Mouse (Mus musculus): ENCODE results near the gene Gm21969. TPM values are rescaled to one million over a fixed set of nuclear protein-coding genes. Genes with fewer than 3 reads are reported as not detected.

Gm21969 gene
- not detected in 2 replicates for polyA plus RNA-seq (2016; fragmentation: Nextera tagmentation; extraction: Ambion mirVana)

GRCm38 (mm10) chr4:139602357-139603244, at the start of gene Gm21969:
Gm21969 (plus strand) TSS chr4:139603186.
- no peaks in the 10 kb centered on the region for H3K27me3 ChIP-seq (replicated peaks)
- no peak within 1 kb of the TSS for H3K4me2 ChIP-seq (replicated peaks)
- H3K4me1 ChIP-seq = peaks cover 43% of the 10 kb centered on the region
- no peak within 1 kb of the TSS for H3K9ac ChIP-seq
- H3K36me3 ChIP-seq = peaks cover 30% of the 10 kb centered on the region
- 0 out of 2 replicates have a peak within 1 kb of the TSS, but pooled peaks have one; percentile 26 for H3K27ac ChIP-seq
- WGBS = 52% methylated on average over 14 of the region's 14 CpGs
- ATAC-seq (ENCODE audit: low FRiP score, low read depth) = no peak
- no peaks in the 10 kb centered on the region for H3K9me3 ChIP-seq
- H3K4me3 ChIP-seq = no peak within 1 kb of the TSS

GRCm38 (mm10) chr4:139555235-139555634, 47.8 kb upstream of the Gm21969 start:
- H3K9ac ChIP-seq = no peak overlapping the region
- no peak overlapping the region for H3K4me3 ChIP-seq
- H3K36me3 ChIP-seq = no peaks in the 10 kb centered on the region
- no peaks in the 10 kb centered on the region for H3K9me3 ChIP-seq
- WGBS = 90% methylated on average over 11 of the region's 11 CpGs
- no peak overlapping the region for H3K4me2 ChIP-seq (replicated peaks)
- no peak for ATAC-seq (ENCODE audit: low FRiP score, low read depth)
- H3K27ac ChIP-seq = no peak overlapping the region
- no peaks in the 10 kb centered on the region for H3K27me3 ChIP-seq (replicated peaks)
- no peaks in the 10 kb centered on the region for H3K4me1 ChIP-seq

GRCm38 (mm10) chr4:139555951-139556350, 47.0 kb upstream of the Gm21969 start:
- no peak overlapping the region for H3K27ac ChIP-seq
- H3K9me3 ChIP-seq = no peaks in the 10 kb centered on the region
- no peak overlapping the region for H3K4me3 ChIP-seq
- H3K9ac ChIP-seq = no peak overlapping the region
- no peaks in the 10 kb centered on the region for H3K36me3 ChIP-seq
- WGBS = 81% methylated on average over 19 of the region's 19 CpGs
- H3K27me3 ChIP-seq (replicated peaks) = no peaks in the 10 kb centered on the region
- no peak overlapping the region for H3K4me2 ChIP-seq (replicated peaks)
- no peaks in the 10 kb centered on the region for H3K4me1 ChIP-seq
- no peak for ATAC-seq (ENCODE audit: low FRiP score, low read depth)

- ATAC-seq (ENCODE audit: low FRiP score, low read depth) = no peak
These were observed 34.6 kb upstream of the Gm21969 start for GRCm38 (mm10) chr4:139568361-139568760.

DNA sequence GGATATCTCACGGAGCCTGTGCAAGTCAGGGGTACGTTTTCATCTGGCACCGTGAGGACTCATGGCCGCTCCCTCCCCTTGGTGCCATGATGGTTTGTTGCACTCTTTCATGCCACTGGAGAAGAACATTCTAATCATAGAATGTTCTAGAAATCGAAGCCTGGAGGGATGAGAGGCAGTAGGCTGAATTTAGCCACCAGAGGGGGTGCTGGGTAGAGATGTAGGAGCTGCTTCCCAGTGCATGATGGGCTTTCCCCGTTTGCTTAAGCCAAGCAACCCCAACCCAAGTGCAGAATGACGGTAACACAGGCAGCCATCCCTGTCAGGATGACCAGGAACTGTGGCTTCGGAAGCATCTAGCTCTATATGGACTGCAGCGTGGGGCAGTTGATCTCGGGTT, 32.2 kb upstream of the Gm21969 start:
- ATAC-seq (ENCODE audit: low FRiP score, low read depth) = no peak
- no peaks in the 10 kb centered on the region for H3K9me3 ChIP-seq
- no peak overlapping the region for H3K4me2 ChIP-seq (replicated peaks)
- no peaks in the 10 kb centered on the region for H3K36me3 ChIP-seq
- no peak overlapping the region for H3K27ac ChIP-seq
- no peak overlapping the region for H3K9ac ChIP-seq
- no peak overlapping the region for H3K4me3 ChIP-seq
- WGBS = 83% methylated on average over 10 of the region's 10 CpGs
- peaks cover 9% of the 10 kb centered on the region for H3K4me1 ChIP-seq
- no peaks in the 10 kb centered on the region for H3K27me3 ChIP-seq (replicated peaks)

More at GRCm38 (mm10) chr4:139568361-139568760, 34.6 kb upstream of the Gm21969 start:
- Histone ChIP-seq H3K27ac (no peak overlapping the region), H3K9me3 (no peaks in the 10 kb centered on the region), H3K27me3 (replicated peaks) (no peaks in the 10 kb centered on the region), H3K4me2 (replicated peaks) (no peak overlapping the region), H3K36me3 (no peaks in the 10 kb centered on the region), H3K9ac (no peak overlapping the region), H3K4me3 (no peak overlapping the region), H3K4me1 (no peaks in the 10 kb centered on the region)
- 86% methylated on average over 15 of the region's 15 CpGs for WGBS

GRCm38 (mm10) chr4:139572928-139573512, 30.0 kb upstream of the Gm21969 start:
- 90% methylated on average over 12 of the region's 12 CpGs for WGBS
- Histone ChIP-seq H3K27ac (no peak overlapping the region), H3K4me2 (replicated peaks) (no peak overlapping the region), H3K27me3 (replicated peaks) (no peaks in the 10 kb centered on the region), H3K9ac (no peak overlapping the region), H3K36me3 (no peaks in the 10 kb centered on the region), H3K9me3 (no peaks in the 10 kb centered on the region), H3K4me3 (no peak overlapping the region), H3K4me1 (peaks cover 27% of the 10 kb centered on the region)
- ATAC-seq (ENCODE audit: low FRiP score, low read depth) = no peak

GRCm38 (mm10) chr4:139574156-139574798, 28.7 kb upstream of the Gm21969 start:
- Histone ChIP-seq H3K4me1 (peaks cover 39% of the 10 kb centered on the region), H3K4me3 (peak overlapping the region; percentile 89), H3K9me3 (no peaks in the 10 kb centered on the region), H3K36me3 (no peaks in the 10 kb centered on the region), H3K27ac (peak overlapping the region; percentile 86), H3K9ac (peak overlapping the region; percentile 92), H3K4me2 (replicated peaks) (peak overlapping the region; percentile 95), H3K27me3 (replicated peaks) (no peaks in the 10 kb centered on the region)
- peak; percentile 94 for ATAC-seq (ENCODE audit: low FRiP score, low read depth)
- under 1% methylated on average over 52 of the region's 52 CpGs for WGBS

GRCm38 (mm10) chr4:139574799-139575672, 27.9 kb upstream of the Gm21969 start:
- peak overlapping the region; percentile 89 for H3K4me3 ChIP-seq
- peak overlapping the region; percentile 95 for H3K4me2 ChIP-seq (replicated peaks)
- peaks cover 47% of the 10 kb centered on the region for H3K4me1 ChIP-seq
- WGBS = under 1% methylated on average over 108 of the region's 111 CpGs
- H3K9ac ChIP-seq = peak overlapping the region; percentile 92
- peak; percentile 67 for ATAC-seq (ENCODE audit: low FRiP score, low read depth)
- H3K27me3 ChIP-seq (replicated peaks) = no peaks in the 10 kb centered on the region
- H3K36me3 ChIP-seq = no peaks in the 10 kb centered on the region
- H3K9me3 ChIP-seq = no peaks in the 10 kb centered on the region
- peak overlapping the region; percentile 86 for H3K27ac ChIP-seq

DNA sequence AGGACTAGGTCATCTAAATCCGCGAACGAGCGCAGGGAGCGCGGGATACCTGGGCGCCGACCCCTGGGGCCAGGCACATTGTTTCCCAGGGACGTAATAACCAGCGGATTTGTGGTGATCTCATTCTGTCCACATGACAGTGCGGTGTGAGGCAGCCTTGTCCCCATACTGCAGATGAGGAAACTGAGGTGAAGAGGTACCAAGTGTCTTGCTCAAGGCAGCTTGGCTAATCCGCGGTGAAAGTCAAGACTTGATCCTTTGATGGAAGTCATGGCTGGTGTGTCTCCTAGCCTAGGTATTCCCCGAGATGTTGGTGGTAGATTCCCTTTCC, 27.3 kb upstream of the Gm21969 start:
- 9% methylated on average over 14 of the region's 14 CpGs for WGBS
- H3K9me3 ChIP-seq = no peaks in the 10 kb centered on the region
- H3K9ac ChIP-seq = peak overlapping the region; percentile 92
- peak overlapping the region; percentile 86; the same call in 1 of the 2 replicates for H3K27ac ChIP-seq
- no peak for ATAC-seq (ENCODE audit: low FRiP score, low read depth)
- H3K27me3 ChIP-seq (replicated peaks) = no peaks in the 10 kb centered on the region
- H3K4me1 ChIP-seq = peaks cover 53% of the 10 kb centered on the region
- H3K4me3 ChIP-seq = peak overlapping the region; percentile 89
- peak overlapping the region; percentile 95 for H3K4me2 ChIP-seq (replicated peaks)
- no peaks in the 10 kb centered on the region for H3K36me3 ChIP-seq

DNA sequence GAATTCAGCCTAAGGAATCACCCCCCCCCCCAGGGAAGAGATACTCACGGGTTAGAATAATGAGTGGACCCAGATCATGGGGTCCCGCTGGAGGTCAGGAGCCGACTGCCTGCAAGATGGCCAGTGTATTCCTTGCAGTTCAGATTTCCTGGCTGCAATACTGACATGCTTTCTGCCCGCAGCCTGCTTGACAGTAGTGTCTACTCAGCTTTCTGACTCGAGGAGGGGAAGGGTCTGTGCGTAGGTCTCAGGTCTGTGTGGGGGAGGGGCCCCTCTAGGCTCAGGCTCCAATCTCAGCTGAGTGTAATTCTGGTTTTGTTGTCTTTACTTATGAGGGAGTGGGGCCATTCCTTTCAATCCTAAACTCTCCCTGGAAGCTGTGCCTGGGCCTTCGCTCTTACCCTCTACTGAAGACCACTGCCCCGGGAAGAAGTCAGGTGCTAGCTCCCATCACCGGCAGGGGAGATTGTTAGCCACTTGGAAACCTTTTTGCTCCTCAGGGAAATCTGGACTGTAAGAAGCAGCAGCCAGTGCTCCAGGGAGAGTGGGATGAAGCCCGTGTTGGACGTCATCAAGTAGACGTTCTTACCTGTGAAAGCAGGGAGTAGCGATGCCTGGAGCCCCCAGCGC, 26.6 kb upstream of the Gm21969 start:
- Histone ChIP-seq H3K36me3 (no peaks in the 10 kb centered on the region), H3K9me3 (no peaks in the 10 kb centered on the region), H3K27me3 (replicated peaks) (no peaks in the 10 kb centered on the region), H3K4me2 (replicated peaks) (peak overlapping the region; percentile 95), H3K4me1 (peaks cover 60% of the 10 kb centered on the region), H3K9ac (peak overlapping the region; percentile 92), H3K4me3 (peak overlapping the region; percentile 89), H3K27ac (no peak overlapping the region)
- no peak for ATAC-seq (ENCODE audit: low FRiP score, low read depth)
- WGBS = 37% methylated on average over 14 of the region's 14 CpGs

- H3K4me1 ChIP-seq = peaks cover 67% of the 10 kb centered on the region
- ATAC-seq (ENCODE audit: low FRiP score, low read depth) = no peak
- 80% methylated on average over 7 of the region's 7 CpGs for WGBS
These were observed 26.0 kb upstream of the Gm21969 start for GRCm38 (mm10) chr4:139577006-139577405.

More at GRCm38 (mm10) chr4:139577006-139577405, 26.0 kb upstream of the Gm21969 start:
- H3K36me3 ChIP-seq = no peaks in the 10 kb centered on the region
- peak overlapping the region; percentile 92 for H3K9ac ChIP-seq
- H3K27ac ChIP-seq = no peak overlapping the region
- peak overlapping the region; percentile 95 for H3K4me2 ChIP-seq (replicated peaks)
- H3K9me3 ChIP-seq = no peaks in the 10 kb centered on the region
- H3K4me3 ChIP-seq = peak overlapping the region; percentile 89
- H3K27me3 ChIP-seq (replicated peaks) = no peaks in the 10 kb centered on the region
